Mouse (Mus musculus) CD4-positive, CD25-positive, alpha-beta regulatory T cell (primary cell): ENCODE results near the gene Tnfrsf26. TPM values are rescaled to one million over a fixed set of nuclear protein-coding genes. Genes with fewer than 3 reads are reported as not detected.

Experiments
- polyA plus RNA-seq: library from polyadenylated mRNA; unstranded; fragments of 100-300 nt; shearing (Covaris generic); gene quantifications from one replicate; pipeline ENCODE4 v1.2.1, GENCODE M21; 2017

Gene Tnfrsf26
- 24.0 TPM for polyA plus RNA-seq

GRCm38 (mm10) chr7:143628540-143628939, at the start of gene Tnfrsf26:
Tnfrsf26 (minus strand) TSS chr7:143628722.

GRCm38 (mm10) chr7:143649034-143649768, 20.7 kb upstream of the Tnfrsf26 start, which contains the start of gene Tnfrsf22:
Tnfrsf22 (minus strand) TSS chr7:143649661.

GRCm38 (mm10) chr7:143599428-143600230, 28.9 kb downstream of the Tnfrsf26 start, which contains the start of gene Cars:
Cars (minus strand) TSS chr7:143600090.

Other genes with a start within 250 kb of the Tnfrsf26 start
- 7.4 TPM for gene Cdkn1c, start 167.7 kb downstream of the Tnfrsf26 start, polyA plus RNA-seq
- 0.51 TPM for gene Slc22a18, start 155.0 kb downstream of the Tnfrsf26 start, polyA plus RNA-seq
- not detected for gene Phlda2, start 125.6 kb downstream of the Tnfrsf26 start, polyA plus RNA-seq
- 299 TPM for gene Nap1l4, start 79.6 kb downstream of the Tnfrsf26 start, polyA plus RNA-seq
- gene Cars, start 28.6 kb downstream of the Tnfrsf26 start, polyA plus RNA-seq: 48.2 TPM
- gene Tnfrsf22, start 20.9 kb upstream of the Tnfrsf26 start, polyA plus RNA-seq: 22.3 TPM
- 2.5 TPM for gene Tnfrsf23, start 57.1 kb upstream of the Tnfrsf26 start, polyA plus RNA-seq
- 21.2 TPM for gene Osbpl5, start 128.3 kb upstream of the Tnfrsf26 start, polyA plus RNA-seq
- gene Mrgprg, start 138.3 kb upstream of the Tnfrsf26 start, polyA plus RNA-seq: not detected
- 7.4 TPM for gene Mrgpre, start 155.8 kb upstream of the Tnfrsf26 start, polyA plus RNA-seq
- 17.7 TPM for gene Nadsyn1, start 194.1 kb upstream of the Tnfrsf26 start, polyA plus RNA-seq
- 33.4 TPM for gene Dhcr7, start 194.4 kb upstream of the Tnfrsf26 start, polyA plus RNA-seq
- gene Gm498, start 238.1 kb upstream of the Tnfrsf26 start, polyA plus RNA-seq: not detected